Mouse (Mus musculus) left cerebral cortex, adult 2 months (tissue): ENCODE results near the gene Olfr1499. TPM values are rescaled to one million over a fixed set of nuclear protein-coding genes. Genes with fewer than 3 reads are reported as not detected.
"Not testable (repeated sequence)": the region's sequence is repeated elsewhere in the genome, so short reads cannot be mapped to it uniquely, and the experiment has no call there.

ENCODE experiments used
- DNase-seq, 2 experiments: peaks; one replicate each; pipeline ENCODE4 v3.0.0; 2021 to 2022; ENCODE audit warnings: low spot score in 2 of 2, mixed read lengths in 1 of 2; ENCODE audit errors: extremely low spot score in 1 of 2
- H3K27ac ChIP-seq: fragments of 200-600 bp; 2 replicates; pipeline ENCODE4 v1.8.1; 2022
- H3K4me3 ChIP-seq: fragments of 200-600 bp; 2 replicates; pipeline ENCODE4 v1.8.1; 2022
- CTCF ChIP-seq: fragments of 200-600 bp; IDR thresholded peaks from 2 replicates; pipeline ENCODE4 v1.8.1; 2022; ENCODE audit warnings: antibody characterized with exemption, mild to moderate bottlenecking, moderate library complexity
- intact Hi-C: fragments of 180-260 bp; cut with DNase I; formaldehyde crosslinking; loops from one replicate; pipeline ENCODE4 v1.15.1; 2025
- long read RNA-seq, 2 experiments: library from polyadenylated mRNA; stranded (forward); transcript quantifications; one replicate each; pipeline ENCODE4 v2.0.0; 2021; ENCODE audit warnings: borderline mapping rate in 2 of 2
- total RNA-seq, 2 experiments: library from RNA; stranded (reverse); gene quantifications; 2 replicates each; pipeline ENCODE4 v1.2.3; 2021

The Olfr1499 gene
- total RNA-seq: not detected
- long read RNA-seq, experiment 1: 0 reads
- long read RNA-seq, experiment 2: 0 reads

DNA sequence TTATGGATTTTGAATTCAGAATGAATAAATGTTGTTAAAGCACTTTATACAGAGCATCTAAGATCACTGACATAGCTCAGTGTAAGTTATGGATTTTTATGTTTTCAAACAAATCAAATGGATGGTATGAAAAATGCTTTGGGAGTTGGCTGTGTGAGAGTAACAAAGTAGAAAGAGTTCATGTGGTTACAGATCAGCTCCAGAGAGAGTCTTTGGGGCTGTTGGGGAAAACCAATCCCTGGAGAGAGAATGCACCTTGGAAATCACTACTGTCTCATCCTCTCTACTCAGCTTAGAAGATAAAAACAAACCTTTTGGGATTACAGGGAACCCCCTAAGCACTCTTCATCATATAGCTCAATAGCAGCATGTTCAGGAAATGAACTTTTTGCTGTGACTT, at the start of gene Olfr1499:
Gene Olfr1499, minus strand, starts transcription at position 101 of the 400 bp plus-strand sequence.
- intact Hi-C loops: loop anchor here (2.0 kb wide), 1 partner anchor 1301 kb away; no protein-coding TSS in a partner anchor
- H3K4me3 ChIP-seq: no peak within 1 kb of the TSS
- no peak for TF ChIP-seq CTCF
- no peak within 1 kb of the TSS for H3K27ac ChIP-seq
- DNase-seq: no peak

DNA sequence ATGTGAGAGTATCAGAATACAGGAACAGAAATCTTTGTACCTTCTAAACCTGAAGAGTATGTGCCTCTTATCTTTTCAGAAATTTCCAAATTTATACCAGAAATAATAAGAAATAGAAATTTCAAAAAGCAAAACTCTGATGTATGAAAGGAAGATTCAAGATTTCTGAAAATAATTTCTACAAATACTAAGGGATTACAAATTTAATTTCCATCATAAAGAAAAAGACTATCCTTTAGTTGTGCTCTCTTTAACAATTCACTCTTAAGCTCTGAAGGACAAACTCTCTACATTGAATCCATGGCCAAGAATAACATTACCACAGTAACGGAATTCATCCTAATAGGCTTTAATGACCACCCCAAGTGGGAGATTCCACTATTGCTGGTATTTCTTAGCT, 42.2 kb upstream of the Olfr1499 start, which contains the start of gene Olfr1502:
Gene Olfr1502, plus strand, starts transcription at position 301 of the 400 bp plus-strand sequence.
- DNase-seq: no peak
- no peak for TF ChIP-seq CTCF
- intact Hi-C loops: no loop called here
- Histone ChIP-seq H3K4me3 (no peak within 1 kb of the TSS), H3K27ac (no peak within 1 kb of the TSS)

DNA sequence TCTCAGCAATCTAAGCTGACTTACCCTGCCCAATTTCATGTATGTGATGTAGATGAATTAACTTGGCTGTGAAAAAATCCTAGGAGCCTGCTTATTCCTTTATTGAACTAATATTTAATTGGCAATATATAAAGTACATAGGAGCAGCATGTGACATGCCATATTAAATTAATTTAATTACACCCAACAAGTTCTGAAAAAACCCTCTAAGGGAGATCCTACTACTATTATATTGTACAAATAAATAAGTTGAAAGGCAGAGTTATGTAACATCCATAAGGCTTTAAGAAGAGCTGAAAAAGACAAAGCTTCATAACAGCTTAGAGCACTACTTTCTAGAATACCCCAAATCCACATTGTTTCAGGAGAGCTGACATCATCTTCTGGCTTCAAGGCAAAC, 31.3 kb upstream of the Olfr1499 start, which contains the start of gene Olfr1501:
Gene Olfr1501, minus strand, starts transcription at position 101 of the 400 bp plus-strand sequence.
- intact Hi-C loops: not testable (repeated sequence)

DNA sequence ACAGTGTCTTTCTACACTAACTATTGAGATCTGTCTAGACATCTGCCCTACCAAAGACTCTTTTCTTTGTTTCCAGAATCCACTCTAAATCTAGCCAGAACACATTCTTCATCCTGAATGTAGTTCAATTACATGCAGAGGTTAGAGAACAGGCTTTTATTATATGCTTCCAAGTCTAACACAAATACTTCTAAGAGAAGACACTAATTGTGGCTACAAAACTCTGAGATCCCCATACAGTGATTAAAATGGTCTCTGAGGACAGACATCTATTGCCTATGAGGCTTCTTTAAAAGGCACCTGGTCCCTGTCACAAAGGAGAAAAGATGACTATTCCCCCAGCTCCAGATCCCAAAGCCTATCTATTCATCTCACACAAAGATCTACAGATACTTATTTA, 11.1 kb upstream of the Olfr1499 start, which contains the start of gene Olfr1500:
Gene Olfr1500, minus strand, starts transcription at position 101 of the 400 bp plus-strand sequence.
- no peak within 1 kb of the TSS for H3K4me3 ChIP-seq
- no peak for TF ChIP-seq CTCF
- DNase-seq: no peak
- intact Hi-C loops: no loop called here
- no peak within 1 kb of the TSS for H3K27ac ChIP-seq

More for the DNA sequence above, 31.3 kb upstream of the Olfr1499 start, which contains the start of gene Olfr1501:
- not testable (repeated sequence) for H3K27ac ChIP-seq, DNase-seq, H3K4me3 ChIP-seq

DNA sequence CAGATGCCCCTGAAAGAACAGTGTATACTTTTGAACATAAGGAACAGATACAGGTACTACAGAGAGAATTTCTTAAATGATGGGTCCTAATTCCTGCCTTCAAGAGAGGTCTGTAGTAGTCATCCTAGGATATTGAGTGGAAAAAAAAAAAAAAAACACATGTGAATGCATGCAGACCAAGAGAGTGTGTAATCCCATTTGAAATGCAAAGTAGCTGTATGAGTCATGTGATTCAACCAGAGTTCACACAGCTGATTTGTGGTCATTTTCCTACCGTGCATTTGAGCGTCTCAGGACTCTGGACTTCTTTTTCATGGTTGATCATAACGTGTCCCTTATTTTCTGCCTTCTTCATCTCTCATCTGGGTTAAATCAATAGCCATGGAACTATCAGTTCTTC, 9.2 kb upstream of the Olfr1499 start:
- DNase-seq: no peak
- intact Hi-C loops: no loop called here
- H3K4me3 ChIP-seq: no peak overlapping the region
- no peak for TF ChIP-seq CTCF
- H3K27ac ChIP-seq: no peak overlapping the region

DNA sequence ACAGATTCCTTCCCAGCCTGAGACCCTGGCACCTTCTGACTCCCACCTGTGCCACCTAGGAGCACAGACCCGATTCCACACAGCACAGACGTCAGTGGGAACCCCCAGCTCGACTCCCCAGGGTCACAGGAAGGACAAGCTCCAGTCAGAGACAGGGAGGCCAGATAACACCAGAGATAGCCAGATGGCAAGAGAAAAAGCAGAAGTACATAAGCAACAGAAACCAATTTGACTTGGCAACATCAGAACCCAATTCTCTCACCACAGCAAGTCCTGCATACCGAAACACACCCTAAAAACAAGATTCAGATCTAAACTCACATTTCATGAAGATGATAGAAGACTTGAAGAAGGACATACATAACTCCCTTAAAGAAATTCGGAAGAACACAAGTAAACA, 1.6 kb upstream of the Olfr1499 start:
- H3K4me3 ChIP-seq: no peak overlapping the region
- intact Hi-C loops: no loop called here
- DNase-seq: no peak
- no peak overlapping the region for H3K27ac ChIP-seq
- no peak for TF ChIP-seq CTCF

DNA sequence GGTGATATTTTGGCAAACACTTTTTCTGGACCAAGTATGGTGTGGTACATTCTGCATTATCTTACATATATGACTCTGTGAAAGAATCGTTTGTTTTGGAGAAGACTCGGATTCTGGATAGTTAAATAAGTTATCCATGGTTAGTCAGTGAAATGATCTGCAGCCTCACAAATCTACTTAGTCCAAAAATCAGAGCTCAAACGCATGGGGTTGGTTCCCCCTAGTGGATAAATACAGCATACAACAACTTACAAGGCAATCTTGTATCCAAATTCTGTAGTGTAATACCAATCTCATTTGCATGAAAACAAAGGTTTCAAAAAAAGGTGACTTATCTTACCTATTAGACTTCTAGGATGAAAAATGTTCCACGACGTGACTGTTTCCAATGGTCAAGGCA, 420 bp downstream of the Olfr1499 start:
- H3K27ac ChIP-seq: no peak overlapping the region
- DNase-seq: no peak
- peak; percentile 70 for TF ChIP-seq CTCF
- intact Hi-C loops: loop anchor here (2.0 kb wide), 1 partner anchor 1300 kb away; no protein-coding TSS in a partner anchor
- H3K4me3 ChIP-seq: no peak overlapping the region

DNA sequence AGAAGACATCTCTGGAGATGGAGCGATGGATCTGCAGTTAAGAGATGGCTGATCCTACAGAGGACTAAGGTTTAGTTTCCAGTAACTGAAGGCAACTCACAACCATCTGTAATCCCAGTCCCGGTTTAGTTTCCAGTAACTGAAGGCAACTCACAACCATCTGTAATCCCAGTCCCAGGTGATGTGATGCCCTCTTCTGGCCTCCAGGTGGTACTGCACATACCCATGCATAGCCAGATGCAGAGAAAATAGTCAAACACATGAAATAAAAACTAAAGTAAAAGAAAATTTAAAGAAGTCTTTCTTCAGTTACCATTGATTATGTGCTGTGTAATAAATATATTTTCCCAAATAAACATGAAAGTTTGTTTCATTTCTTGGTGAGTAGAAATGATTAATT, 6.4 kb downstream of the Olfr1499 start:
- H3K4me3 ChIP-seq: no peak overlapping the region
- TF ChIP-seq CTCF: peak; percentile 30
- H3K27ac ChIP-seq: no peak overlapping the region
- intact Hi-C loops: no loop called here
- DNase-seq: no peak

DNA sequence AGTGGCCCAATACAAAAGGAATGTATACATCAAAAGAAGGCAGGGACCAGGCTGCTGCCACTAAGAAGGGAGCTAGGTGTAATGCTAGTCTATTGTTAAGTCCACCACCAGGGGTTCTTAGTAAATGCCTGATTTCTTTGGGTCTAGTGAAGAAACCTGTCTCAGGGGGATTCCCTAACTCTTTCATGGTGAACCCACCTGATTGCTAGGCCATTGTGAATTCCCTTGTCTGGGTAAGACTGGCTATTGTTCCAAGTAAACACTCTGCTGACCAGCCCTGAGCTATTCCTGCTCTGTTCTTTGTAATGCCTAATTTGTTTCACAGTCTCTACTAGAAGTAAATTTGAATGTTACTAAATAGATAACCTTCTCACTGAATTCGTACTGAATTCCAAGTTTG, 13.8 kb downstream of the Olfr1499 start:
- DNase-seq, H3K27ac ChIP-seq, intact Hi-C loops, H3K4me3 ChIP-seq: not testable (repeated sequence)

DNA sequence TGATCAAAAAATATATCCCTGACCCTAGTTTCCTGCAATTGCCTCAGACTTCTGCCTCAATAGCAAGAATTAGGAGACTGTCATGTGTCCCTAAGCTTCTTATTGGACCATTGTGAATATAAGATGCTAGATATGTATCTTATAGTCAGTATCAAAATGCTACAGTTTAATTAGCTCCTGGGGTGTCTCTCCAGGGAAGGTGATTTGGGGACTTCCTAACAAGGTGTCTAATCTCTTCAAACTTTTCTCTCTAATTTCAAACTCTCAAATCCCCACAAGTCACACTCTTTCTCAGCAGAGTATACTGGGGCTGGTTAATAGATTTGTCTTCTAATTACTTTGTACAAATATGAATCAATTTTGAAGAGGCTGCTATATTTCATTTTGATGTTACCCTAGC, 21.1 kb downstream of the Olfr1499 start, which contains the start of gene Olfr1497:
Gene Olfr1497, minus strand, starts transcription at position 101 of the 400 bp plus-strand sequence.
- H3K27ac ChIP-seq: no peak within 1 kb of the TSS
- intact Hi-C loops: no loop called here
- no peak for DNase-seq
- H3K4me3 ChIP-seq: no peak within 1 kb of the TSS
- no peak for TF ChIP-seq CTCF

DNA sequence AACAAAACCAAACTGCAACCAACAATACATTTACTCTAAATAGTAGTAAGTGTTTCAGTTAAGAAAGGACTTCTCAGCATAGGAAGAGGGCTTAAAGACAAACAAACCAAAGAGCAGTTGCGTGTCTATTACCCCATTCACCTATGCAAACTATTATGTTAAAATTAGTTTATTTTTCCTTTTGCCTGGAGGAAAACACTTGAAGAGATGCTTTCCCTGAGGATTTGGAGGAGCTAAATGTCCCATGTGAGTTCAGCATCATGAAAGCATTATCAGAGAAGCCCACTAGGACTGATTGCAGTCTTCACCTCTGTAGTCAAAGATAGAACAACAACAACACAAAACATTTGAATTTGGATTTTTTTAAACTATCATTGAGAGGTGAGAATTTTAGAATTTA, 41.7 kb downstream of the Olfr1499 start, which contains the start of gene Olfr1496:
Gene Olfr1496, plus strand, starts transcription at position 301 of the 400 bp plus-strand sequence.
- no peak for DNase-seq
- TF ChIP-seq CTCF: no peak
- Histone ChIP-seq H3K4me3 (no peak within 1 kb of the TSS), H3K27ac (no peak within 1 kb of the TSS)
- intact Hi-C loops: no loop called here

DNA sequence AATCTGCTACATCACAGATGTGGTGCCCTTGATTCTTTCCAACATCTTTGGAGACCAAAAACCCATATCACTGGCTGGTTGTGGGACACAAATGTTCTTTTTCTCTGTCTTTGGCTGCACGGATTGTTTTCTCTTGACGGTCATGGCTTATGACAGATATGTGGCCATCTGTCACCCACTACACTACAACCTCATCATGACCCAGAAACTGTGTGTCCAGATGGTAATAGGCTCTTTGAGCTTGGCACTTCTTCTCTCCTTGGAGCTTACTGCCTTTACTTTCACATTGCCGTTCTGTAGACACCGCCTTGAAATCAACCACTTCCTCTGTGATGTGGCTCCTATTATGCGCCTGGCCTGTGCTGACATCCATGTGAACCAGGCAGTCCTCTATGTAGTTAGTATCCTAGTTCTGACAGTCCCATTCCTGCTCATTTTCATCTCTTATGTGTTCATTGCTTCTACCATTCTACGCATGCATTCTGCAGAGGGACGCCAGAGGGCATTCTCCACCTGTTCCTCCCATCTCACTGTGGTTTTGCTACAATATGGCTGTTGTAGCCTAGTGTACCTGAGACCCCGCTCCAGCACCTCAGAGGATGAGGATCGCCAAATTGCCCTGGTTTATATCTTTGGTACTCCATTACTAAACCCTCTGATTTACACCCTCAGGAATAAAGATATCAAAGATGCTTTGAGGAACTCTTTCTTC, 50.5 kb downstream of the Olfr1499 start:
- no peak for DNase-seq
- TF ChIP-seq CTCF: no peak
- Histone ChIP-seq H3K4me3 (no peak overlapping the region), H3K27ac (no peak overlapping the region)
- intact Hi-C loops: no loop called here
